Mouse (Mus musculus) c-Kit-negative CD71-positive TER-119-positive erythroid progenitor cells, embryonic 14.5 days (primary cell): ENCODE results near the gene Hoxd9.

Experiments
- DNase-seq: peaks from one replicate; pipeline ENCODE4 v3.0.0-alpha.2; 2013; ENCODE audit warnings: low read depth, low spot score

Hoxd9 gene

GRCm38 (mm10) chr2:74683471-74683951 lies 14.0 kb upstream of the Hoxd9 start:
- DNase-seq = no peak

GRCm38 (mm10) chr2:74684106-74684505 lies 13.4 kb upstream of the Hoxd9 start:
- no peak for DNase-seq

- no peak for DNase-seq
Measured at GRCm38 (mm10) chr2:74685059-74685603, 12.4 kb upstream of the Hoxd9 start.

DNA sequence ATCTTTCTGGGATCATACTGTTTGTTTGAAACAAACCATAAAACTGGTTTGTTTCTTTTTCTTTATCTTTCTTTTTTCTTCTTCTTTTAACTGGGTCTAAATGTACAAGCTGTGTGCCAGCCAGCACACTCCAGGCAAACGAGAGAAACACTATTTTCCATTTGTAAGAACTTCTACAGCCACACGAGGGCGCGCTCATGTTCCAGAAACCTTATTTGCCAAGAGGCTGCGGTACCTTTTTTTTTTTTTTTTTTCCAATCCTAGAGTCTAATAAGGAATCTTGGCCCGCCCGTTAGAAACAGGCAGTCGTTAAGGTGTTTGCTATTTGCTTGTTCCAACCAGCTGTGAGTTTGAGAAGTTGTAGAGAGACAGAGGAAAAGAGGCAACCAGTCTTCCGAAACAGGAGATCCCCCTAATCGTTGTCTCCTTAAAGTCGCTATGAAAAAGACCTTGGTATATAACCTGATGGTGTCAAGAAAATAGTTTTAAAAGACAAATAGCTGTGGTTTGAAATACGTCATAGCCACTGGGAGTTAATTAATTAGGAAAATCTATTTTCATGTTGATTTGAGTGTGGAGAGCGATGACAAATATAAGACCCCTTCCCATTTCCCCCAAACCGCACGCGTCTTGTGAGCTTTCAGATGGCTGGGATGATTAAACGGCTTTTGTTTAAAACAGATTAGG lies 11.1 kb upstream of the Hoxd9 start:
- no peak for DNase-seq

DNA sequence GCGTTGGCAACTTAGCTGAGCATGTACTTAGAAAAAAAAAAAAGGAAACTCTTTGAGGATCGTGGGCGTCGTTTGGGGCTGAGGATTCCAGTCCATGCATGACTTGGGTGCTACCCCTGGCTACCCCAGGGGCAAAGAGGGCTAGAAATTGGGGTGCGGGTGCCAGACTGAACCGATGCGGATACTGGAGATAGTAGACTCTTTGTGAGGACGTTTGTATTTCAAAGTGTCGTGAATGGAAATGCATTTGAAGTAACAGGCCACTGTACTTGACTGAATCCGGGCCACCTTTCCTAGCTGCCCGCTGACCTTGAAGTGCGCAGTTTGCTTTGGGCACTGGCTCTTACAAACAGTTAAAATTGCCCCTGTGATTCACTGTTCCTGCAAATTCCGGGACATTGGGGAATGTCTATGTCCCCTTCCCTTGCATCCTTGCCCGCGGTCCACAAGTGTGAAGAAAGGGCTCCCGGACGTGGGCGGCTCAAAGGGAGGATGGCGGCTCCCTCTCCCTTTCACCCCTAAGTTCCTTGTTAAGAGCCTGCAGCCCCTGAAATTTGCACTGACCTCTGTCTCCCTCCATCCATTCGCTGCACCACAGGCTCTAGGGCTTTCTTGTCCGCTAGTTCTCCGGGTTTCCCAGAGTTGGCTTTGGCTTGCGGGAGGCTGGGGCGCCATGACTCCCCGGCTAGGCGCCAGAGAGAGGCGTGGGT lies 10.4 kb upstream of the Hoxd9 start:
- no peak for DNase-seq

DNA sequence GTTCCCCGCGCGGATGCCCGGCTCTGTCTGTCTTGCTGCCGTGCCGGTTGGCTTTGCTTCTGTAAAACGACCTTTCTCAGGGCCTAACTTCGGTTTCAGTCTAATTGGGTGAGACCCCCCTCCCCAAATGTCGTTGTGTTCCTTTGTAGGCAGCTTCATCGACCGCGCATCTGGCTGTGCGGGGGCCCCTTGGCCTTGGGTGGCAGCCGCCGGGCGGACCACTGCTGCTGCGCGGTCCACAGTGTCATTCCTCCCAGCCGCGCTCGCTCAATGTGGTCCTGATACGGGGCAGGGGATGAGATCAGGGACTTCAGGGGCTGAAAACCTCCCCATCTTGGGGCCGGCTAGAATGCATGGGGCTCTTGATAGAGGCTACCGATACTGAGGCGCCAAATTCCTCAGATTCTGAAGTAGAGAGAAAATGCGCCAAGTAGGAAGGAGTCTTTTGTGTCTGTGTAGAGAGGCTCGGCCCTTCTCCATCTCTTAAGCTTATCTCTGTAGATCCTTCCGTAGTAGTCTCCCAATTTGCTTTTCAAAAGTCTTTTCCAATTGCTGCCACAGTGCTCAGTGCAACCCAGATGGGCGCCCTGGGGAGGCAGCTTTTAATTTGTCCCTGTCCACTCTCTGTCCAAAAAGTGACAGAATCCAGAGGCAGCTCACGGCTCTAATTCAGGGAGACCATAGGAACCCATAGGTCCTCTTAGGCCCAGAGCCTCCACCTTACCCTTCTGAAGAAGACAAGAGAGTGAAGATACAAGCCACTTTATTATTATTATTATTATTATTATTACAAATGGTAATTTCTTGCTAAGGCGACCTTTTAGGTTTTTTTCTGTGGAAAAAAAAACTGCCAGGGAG lies 9.6 kb upstream of the Hoxd9 start:
- no peak for DNase-seq

- no peak for DNase-seq
Measured at GRCm38 (mm10) chr2:74688795-74689573, 8.5 kb upstream of the Hoxd9 start.

DNA sequence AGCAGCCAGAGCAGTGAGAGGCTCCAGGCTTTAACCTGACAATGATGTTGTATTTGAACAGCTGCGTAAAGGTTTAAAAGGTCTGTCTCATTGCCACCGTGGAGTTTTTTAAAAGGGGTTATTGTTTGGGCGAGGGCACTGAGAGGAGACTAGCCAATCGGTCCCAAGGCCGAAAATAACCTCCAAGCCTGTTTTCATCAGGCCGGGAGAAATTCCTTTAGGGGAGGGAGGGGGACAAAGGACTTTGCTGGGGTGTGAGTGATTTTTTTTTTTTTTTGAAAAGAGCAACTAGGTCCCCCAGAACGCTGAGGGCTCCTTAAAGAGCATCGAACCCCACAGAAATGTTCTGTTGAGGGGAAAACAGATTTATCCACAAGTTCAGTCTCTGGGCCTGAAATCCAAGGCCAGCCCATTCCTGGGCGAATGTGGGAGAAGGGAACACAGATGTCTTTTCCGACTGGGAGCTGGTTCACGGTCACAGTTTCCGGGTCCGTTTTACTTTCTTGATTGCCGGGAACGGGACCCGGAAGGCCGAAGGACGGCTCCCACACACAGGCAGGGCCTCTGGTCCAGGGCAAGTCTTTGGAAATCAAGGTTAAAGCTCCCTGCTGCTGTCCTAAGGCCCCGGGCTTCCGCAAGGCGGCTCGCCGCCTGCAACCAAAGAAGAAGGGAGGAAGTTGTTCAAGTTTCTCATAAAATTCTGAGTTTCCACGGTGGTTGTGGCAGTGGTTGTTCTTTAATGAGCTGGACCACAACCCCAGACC lies 7.8 kb upstream of the Hoxd9 start:
- DNase-seq = no peak

- DNase-seq = no peak
Measured at GRCm38 (mm10) chr2:74690338-74690716, 7.2 kb upstream of the Hoxd9 start.

GRCm38 (mm10) chr2:74691022-74691951 lies 6.2 kb upstream of the Hoxd9 start, which contains the start of gene Hoxd10:
Gene Hoxd10 (plus strand): TSS chr2:74691924.
- DNase-seq = no peak

DNA sequence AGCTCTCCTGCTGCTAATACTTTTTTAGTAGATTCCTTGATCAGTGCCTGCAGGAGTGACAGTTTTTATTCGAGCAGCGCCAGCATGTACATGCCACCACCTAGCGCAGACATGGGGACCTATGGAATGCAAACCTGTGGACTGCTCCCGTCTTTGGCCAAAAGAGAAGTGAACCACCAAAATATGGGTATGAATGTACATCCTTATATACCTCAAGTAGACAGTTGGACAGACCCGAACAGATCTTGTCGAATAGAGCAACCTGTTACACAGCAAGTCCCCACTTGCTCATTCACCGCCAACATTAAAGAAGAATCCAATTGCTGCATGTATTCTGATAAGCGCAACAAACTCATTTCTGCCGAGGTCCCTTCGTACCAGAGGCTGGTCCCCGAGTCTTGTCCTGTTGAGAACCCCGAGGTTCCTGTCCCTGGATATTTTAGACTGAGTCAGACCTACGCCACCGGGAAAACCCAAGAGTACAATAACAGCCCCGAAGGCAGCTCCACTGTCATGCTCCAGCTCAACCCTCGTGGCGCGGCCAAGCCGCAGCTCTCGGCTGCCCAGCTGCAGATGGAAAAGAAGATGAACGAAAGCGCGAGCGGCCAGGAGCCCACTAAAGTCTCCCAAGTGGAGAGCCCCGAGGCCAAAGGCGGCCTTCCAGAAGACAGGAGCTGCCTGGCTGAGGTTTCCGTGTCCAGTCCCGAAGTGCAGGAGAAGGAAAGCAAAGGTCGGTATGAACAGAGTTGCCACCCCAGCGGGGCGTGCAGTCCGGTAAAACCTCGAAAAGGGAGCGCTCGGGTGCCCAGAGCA lies 5.3 kb upstream of the Hoxd9 start:
- DNase-seq = no peak

- DNase-seq = no peak
Measured at GRCm38 (mm10) chr2:74692808-74693431, 4.6 kb upstream of the Hoxd9 start.

GRCm38 (mm10) chr2:74693432-74693827 lies 4.1 kb upstream of the Hoxd9 start:
- DNase-seq = no peak

GRCm38 (mm10) chr2:74694066-74694465 lies 3.5 kb upstream of the Hoxd9 start:
- no peak for DNase-seq

DNA sequence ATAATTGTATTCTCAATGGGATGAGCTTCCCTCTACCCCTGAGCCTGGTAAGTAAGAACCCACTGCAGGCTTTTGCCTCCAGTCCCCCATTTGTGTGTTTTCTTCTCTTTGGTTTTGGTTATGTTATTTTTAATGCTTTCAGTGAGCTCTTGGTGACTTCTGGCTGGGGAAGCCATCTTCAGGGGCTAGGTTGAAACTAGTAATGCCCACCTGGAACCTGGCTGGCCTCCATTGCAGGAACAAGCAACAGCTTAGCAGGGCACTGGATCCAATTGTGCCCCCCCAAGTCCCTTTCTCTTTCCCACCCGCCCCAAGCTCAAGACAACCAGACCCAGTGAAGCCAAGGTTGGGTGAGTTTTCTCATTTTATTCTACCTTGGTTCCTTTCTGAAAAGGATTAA lies 2.1 kb upstream of the Hoxd9 start:
- DNase-seq = no peak

DNA sequence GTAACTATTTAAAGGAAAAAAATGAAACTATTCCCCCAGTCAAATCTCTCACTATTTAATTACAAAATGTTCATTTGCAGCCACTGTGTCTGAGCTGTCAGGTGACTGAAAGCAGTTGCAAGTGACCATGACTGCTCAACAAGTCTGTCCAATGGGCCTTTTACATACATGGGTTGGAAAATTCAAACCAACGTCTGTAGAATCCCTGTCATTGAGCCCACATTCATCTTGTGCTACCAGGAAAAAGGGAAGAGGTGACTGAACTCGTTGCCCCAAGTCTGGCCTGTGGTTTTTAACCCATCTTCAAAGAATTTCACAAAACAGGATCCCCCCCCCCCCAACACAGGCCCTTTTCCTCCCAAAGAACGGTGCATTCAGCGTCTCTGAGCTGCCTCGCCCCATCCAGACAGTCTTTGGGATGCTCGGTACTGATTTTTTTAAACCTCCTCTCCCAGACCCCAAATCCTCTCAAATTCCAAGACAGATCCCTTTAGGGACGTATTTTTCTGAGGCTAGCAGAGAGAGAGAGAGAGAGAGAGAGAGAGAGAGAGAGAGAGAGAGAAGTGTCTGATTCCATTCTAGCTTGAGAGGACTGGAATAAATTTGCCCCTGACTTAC lies 1.6 kb upstream of the Hoxd9 start:
- no peak for DNase-seq
